Mouse (Mus musculus): ENCODE measurements around the gene Zfand2b.

The Zfand2b gene

DNA sequence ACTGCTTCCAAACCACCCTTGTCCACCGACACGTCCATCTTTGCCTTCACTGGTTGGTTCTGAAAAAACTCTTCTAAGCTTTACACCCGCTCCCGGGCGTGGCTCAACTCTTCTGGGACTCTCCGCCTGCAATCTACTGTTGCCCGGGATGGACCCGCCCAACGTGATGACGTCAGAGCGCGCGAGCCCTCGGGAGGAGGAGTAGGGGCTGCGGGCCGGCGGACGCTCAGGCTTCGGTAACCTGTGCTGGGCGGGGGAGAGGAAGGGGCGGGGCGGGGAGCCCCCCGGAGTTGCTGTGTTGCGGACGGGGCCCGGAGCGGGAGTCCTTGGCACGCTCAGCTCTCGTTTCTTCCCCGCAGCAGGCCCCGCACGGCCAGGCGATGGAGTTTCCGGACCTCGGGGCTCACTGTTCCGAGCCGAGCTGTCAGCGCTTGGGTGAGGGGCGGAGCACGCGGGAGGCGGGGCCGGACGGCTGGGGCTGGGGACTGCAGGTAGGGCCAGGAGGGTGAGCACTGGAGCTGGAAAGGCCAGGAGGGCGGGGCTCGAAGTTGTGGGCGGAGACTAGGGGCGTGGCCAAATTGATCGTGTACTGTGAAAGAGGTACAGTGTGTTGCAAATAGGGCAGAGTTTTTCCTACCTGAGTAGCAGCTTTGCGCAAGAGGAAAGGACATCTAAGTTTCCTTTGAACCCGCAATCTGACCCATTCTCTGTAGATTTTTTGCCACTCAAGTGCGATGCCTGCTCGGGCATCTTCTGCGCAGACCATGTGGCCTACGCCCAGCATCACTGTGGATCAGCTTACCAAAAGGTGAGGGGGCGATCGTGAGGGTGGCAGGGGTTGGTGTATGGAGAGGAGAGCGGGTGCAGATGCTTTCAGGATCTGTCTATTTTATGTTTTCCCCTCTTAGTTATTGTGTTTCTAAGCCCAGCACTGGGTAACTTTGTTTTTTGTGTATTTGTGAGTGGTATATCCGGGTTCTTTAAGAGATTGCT, at the start of gene Zfand2b:
TSS of gene Zfand2b (plus strand) at position 175 of the 993 bp plus-strand sequence.
- DNase-seq (ENCODE audit: low spot score in 2 of 2) = peak; percentile 99

DNA sequence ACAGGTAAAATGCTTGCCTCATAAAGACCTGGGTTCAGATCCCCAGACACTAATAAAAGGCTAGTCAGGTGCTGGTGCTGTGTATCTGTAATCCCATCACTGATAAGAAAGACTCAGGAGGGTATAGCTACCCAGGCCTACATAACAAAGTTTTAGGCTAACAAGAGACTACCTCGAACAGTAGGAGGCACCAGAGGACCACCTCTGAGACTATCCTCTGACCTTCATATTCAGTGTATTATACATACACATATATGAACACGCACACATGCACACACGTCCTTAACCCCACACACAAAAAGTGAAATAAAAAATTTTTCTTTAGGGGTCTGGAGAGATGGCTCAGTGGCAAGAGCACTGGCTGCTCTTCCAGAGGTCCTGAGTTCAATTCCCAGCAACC, 46.2 kb upstream of the Zfand2b start:
- peak in 1 of 2 experiments; percentile 53 for DNase-seq (ENCODE audit: low spot score in 2 of 2)

DNA sequence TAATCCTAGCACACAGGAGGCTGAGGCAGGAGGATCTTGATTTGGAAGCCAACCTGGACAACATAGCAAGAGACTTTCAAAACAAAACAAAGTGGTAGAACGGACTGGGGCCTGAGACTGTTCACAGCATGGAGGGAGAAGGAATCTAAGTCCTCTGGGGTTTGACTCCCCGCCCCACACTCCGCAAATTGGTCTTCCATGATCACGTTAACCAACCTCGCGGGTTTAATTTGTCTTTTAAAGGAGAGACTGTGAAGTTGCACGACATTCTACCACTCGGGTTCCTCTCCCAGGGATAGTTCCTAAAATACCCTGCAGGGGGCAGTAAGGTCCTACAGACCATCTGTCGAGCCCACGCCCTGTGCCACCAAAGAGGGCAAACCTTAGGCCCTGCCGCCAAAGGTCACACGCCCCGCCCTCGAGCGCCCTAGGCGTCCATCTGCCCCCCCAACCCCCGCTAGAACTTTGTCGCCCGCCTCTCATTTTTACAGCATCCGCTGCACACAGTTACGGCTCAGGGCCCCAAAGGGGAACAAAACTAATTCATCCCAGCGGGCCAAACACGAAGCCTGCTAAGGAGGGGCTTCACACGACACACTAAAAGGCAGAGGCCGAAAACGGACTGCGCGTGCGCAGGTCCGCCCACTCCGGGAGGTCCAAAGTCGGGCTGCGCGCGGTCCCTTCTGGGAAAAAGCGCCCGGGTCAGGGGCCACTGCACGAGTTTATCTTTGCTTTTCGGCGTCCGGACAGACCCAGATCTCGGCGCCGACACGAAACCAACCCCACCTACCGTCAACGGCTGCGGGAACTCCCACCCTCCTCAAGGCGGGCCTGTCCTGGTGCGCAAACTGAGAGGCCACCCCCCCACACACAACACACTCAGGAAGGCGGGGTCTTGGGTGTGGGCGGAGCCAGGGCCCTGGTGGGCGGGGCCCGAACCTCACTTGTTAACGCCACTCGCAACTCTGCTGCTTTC, 43.8 kb upstream of the Zfand2b start, which contains the start of gene Nhej1:
TSS of gene Nhej1 (minus strand) at position 855 of the 976 bp plus-strand sequence.
- peak; percentile 98 to 99 for DNase-seq (ENCODE audit: low spot score in 2 of 2)

DNA sequence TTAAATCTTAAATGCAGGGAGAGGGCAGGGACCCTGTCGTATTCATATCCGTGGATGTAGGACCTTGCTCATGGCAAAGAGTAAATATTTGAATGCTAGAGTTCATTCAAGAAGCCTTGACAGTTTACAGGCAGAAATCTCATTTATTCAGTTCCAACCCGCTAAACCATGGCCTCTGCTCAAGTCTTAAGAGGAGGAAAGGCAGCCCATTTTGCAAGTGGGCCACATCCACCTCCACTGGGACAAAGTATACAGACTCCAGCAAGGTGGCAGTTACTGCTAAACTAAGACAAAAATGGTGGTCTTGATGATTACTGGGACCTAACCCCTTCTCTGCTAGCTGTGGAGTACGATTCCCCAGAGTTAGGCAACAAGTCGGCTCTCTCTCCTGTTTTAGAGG, 43.0 kb upstream of the Zfand2b start:
- no peak for DNase-seq (ENCODE audit: low spot score in 2 of 2)

DNA sequence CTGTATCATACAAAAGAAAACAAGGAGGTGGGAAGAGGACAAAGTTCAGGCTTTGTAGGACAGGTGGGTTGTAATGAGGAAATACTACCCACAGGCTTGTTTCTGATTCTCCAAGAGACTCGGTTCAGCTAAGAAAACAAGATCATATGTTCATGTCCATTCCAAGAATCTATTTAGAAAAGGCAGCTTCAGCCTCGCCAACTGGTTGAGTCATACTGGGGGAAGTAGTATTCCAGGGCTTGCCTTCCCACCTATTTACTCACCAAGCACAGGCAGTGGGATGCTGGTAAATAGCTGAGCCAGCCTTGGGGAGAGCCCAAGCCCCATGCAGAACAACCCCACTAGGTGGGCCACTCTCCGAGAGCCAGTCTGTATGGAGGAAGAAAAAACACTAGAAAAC, 39.8 kb upstream of the Zfand2b start:
- DNase-seq (ENCODE audit: low spot score in 2 of 2) = no peak

DNA sequence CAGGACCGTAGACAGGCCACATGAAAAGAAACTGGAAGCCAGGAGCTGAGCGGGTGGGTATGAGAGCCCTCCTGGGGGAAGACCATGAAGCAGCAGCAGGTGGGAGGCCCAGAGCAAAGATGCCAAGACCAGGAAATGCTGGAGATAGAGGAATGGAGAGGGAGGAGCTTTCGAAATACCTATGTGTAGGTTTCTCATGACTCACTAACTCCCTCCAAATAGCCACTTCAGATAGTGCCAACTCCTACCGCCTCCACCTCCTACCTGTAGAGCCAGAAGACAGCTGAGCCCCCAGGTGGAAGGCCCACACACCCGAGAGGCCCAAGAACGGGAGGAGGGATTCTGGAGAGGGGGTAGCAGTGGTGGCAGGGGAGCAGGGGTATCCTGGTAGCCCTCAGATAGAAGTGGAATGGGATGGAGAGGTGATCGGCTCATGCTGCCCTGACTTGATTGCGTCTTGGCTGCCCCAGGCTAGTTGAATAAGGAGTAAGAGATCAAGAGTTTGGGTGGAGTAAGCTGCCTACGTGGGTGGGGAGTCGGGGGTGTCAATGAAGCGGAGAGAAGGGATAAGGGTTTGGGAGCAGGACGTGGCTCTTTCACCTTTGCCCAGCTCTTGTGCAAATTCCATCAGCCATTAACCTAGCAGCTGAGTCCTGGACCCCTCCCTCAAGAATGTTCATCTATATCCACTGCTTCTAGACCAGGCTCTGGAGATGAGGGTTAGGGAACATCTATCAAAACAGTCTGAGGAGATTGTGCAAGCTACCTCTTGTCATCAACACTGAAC, 34.8 kb upstream of the Zfand2b start, which contains the start of gene Slc23a3:
TSS of gene Slc23a3 (minus strand) at position 470 of the 787 bp plus-strand sequence.
- DNase-seq (ENCODE audit: low spot score in 2 of 2) = no peak

DNA sequence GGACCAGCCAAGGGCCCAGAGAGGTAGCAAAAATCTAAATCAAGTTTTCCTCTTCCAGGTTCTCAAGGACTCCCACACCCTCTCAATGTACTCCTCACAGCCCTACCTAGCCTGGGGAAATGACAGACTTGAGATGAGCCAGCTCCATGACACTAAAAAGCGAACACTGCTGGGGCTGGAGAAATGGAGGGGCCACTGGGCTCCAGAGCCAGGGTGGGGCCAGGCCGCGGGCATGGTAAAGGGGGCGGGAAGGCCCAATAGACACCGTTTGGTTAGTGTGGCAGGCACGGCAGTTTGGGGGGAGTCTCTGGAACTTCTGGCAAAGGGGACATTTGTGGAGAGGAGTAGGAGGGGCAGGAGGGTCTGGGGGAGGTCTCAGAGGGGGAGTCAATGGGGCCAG, 32.2 kb upstream of the Zfand2b start:
- DNase-seq (ENCODE audit: low spot score in 2 of 2) = peak in 1 of 2 experiments; percentile 39

DNA sequence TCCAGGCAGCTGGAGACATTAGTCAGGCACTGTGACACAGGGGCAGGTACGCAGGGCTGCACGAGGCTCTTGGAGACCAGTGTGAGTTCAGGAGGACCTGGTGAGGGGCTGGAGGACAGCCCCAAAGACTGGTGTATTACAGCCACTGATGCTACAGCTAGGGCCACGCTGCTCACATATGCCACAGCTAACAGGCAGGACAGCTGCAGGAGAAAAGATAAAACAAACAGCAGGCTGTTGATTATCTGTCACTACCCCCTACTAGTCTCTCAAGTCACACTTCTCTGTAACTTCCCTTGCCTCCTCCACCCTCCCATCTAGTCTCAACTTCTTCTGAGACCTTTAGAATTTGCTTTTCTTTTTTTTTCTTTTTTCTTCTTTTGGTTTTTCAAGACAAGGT, 31.7 kb upstream of the Zfand2b start:
- peak in 1 of 2 experiments; percentile 48 for DNase-seq (ENCODE audit: low spot score in 2 of 2)

DNA sequence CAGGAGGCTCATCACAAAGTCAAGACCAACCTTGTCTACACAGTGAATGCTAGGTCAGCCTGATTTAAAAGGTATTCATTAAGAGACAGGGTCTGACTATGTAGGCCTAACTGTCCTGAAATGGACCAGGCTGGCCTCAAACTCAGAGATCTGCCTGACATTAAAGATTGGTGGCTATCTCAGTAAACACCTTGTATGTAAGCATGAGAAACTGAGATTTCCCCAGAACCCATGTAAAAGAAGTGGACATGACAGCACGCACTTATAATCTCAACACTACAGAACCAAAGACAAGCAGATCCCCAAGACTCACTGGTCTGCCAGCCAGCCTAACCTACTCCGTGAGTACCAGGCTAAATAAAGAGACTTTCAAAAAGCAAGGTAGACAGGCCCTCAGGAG, 30.0 kb upstream of the Zfand2b start:
- DNase-seq (ENCODE audit: low spot score in 2 of 2) = no peak

DNA sequence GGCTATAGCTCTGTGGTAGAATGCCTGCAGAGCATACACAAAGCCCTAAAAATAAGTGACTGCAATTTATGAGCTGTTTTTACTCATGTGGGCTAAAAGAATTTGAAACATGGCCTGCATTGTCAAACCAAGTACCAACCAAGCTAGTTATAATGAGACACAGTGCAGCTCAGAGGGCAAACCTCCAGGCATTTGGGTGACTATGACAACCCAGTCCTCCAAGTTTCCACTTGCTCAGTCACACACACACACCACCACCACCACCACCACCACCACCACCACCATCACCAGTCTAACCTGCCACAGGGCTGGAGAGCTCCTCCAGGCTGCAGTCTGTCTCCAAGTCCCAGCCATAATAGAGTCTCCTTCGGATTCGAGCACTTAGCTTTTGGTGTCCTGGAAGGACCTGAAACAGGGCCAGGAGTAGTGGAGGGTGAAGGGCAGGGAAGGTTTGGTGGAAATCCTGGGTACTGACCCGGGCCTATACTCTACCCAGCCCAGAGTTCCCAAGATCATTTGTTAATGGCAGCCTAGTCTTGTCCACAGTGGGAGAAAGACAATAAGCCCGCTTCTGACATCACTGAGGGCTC, 27.8 kb upstream of the Zfand2b start:
- DNase-seq (ENCODE audit: low spot score in 2 of 2) = peak; percentile 33 to 58

DNA sequence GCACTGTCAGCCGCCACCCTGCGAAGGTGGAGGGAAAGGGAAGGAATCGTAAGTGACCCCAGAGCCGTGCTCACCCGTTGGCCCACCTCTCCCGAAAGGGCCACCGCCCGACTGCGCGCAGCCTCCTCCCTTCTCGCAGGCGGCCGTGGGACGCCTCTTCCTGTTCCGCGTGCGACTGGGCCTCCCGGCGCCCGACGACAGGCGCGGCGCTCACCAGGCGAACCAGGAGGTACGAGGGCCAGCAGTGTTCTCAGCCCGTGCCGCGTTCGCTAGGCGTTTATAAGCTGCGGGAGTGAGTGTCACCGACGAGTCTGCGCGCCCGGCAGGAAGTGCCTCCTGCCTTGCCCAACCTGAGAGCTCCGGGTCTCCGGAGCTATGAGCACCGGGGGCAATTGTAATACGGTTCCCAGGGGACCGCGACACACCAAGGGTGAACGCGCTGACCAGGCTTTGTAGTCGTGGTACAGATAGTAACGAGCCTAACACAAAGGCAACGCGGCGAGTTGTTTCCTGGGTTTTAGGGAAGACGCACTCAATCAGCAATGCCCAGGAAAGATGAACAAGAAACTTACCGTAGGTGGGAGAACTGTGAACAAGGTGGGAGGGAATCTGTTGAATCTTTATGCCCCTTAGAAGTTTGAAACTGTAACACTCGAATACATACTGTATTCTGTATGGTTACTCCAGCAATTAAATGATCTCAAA, 26.8 kb upstream of the Zfand2b start:
- peak; percentile 85 to 87 for DNase-seq (ENCODE audit: low spot score in 2 of 2)

DNA sequence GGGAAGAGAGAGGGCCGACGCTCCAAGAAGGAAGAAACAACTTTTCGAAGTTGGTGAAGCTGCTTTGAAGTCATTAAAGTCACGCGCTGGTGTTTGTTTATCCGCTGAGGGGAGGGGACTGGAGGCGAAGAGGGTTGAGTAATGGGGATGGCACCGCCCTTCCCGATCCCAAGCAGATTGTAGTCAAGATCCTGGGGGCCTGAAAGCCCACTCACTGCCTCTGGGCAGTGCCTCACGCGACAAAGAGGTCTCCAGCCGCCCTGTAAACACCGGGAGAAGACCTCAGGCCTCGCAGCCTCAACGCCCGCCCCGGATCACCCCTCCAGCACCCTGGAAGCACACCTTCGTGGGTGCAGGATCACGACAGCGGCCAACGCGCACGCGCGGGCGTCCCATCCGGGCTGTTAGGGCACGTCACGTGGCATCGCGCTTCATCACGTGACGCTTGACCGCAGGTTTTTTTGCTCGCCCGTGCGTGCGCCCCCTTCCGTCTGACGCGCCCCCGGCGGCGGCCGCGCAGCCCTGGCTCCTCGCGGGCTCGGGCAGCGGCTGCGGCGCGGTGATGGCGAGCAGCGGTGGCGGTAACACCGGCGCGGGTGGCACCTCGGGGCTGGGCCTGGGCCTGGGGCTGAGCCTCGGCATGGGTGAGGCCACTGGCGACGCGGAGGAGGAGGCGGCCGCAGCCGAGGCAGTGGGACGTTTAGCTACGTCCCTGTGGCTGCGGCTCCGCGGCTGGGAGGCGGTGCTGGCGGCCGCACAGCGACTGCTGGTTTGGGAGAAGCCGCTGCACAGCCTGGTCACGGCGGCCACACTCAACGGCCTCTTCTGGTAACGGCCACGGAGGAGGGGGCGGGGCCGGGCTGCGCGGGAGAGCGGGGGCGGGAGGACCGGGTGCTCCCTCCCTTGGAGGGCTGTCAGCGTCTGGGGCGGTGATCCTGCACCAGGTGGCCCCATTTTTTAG, 25.9 kb upstream of the Zfand2b start, which contains the start of the genes Cnppd1 and Retreg2:
TSS of gene Cnppd1 (minus strand) at position 411 of the 961 bp plus-strand sequence.
TSS of gene Retreg2 (plus strand) at position 478 of the 961 bp plus-strand sequence.
- DNase-seq (ENCODE audit: low spot score in 2 of 2) = peak; percentile 98

DNA sequence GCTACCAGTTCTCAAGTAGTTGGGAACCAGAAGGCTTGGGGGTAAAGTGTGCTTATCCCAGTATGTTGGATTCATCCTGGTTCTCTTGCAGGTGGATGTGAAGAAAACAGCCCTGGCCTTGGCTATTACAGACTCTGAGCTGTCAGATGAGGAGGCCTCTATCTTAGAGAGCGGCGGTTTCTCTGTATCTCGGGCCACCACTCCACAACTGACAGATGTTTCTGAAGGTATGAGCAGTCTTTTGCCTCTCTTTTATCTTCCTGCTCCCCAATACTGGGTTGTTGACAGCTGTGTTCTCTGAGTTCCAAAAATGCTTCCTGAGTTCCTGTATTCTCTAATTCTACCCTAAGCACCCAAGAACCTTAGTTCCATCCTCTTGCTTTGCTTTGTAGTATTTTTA, 22.9 kb upstream of the Zfand2b start:
- no peak for DNase-seq (ENCODE audit: low spot score in 2 of 2)

DNA sequence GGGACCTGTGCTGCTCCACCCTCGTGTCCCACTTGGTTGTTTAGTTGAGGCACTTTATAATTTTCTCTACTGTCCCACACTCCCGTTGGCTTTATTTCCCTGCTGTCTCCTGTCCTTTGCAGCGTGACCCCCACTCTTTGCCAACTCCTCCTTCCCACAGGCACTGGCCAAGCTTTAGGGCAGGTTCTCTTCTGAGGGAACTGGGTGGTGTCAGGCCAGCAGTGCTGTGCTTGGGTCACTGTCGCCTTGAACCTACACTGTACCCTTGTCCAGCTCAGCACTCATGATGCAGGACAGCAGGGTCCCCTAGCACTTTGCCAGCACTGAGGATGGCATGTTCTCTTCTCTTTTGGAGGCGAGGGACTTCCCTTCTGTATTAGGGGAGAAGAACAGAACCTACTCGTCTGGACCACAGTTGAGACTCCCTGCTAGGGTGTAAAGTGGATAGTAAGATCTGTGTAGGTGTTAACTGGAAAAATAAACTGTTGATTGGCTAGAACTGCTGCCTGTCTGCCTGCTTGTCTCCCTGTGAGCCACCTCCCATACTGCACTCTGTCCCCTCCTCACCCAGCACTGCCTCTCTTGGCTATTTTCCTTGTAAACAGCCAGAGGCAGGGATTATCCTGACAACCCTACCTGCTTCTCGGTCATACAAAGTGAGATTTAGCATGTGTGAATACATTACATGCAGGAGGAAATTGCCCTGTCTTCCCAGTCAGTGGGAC, 20.9 kb upstream of the Zfand2b start:
- DNase-seq (ENCODE audit: low spot score in 2 of 2) = no peak

DNA sequence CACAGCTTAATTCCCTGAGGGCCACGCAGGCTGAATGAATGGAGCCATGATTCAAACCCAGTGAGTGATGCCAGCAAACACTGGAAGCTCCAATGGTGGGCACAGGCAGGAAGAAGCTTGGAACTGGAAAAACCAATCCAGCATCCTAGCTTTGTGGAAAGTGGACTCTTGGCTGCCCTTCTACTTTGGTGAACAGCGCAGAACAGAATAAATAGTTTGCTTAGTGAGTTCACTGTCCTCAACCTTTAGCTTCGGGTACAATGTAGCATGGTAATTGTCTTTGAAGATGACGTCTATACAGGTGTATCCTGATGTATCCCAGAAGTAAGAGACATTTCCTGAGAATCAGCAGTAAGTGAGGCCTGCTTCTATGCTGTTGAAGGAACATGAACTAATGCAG, 19.7 kb upstream of the Zfand2b start:
- no peak for DNase-seq (ENCODE audit: low spot score in 2 of 2)

DNA sequence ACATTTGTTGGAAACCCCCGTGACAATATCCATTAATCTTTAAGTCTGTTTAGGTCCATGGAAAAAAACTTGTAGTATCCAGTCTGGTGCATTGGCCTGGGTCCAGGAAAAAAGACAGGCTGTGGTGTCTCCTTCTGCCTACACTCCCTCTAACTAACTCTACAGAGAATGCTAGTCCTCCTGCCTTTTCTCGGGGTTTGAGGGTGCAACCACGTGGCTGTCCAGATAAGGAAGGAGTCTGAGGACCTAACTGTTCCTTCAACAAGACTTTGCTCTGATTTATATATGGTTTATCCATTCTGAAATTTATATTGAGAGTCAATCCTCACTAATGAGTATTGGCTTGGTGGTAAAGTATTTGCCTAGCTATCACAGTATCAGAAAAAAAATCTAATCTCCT, 12.6 kb upstream of the Zfand2b start:
- DNase-seq (ENCODE audit: low spot score in 2 of 2) = no peak

DNA sequence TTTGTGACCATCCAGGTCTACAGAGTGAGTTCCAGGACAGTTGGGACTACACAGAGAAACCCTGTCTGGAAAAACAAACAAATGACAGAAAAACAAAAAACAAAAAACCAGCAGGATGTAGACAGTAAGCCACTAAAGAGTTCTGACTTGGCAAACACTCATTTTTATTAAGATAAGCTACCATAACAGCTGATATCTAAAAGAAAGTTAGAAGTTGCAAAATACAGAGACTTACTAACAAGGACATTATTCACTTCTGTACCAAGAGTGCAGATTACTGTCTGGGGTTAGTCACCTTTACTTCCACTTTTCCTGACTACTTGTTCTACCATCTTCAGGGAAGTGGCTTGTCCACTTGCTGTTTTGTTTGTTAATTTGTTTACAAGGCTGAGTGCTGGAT, 9.5 kb upstream of the Zfand2b start:
- DNase-seq (ENCODE audit: low spot score in 2 of 2) = no peak

All from spleen, postnatal 10 days (tissue).